Mouse (Mus musculus) Patski (cell line): ENCODE measurements around the gene Clic3. TPM values are rescaled to one million over a fixed set of nuclear protein-coding genes. Genes with fewer than 3 reads are reported as not detected.
A peak's percentile ranks its signal among the peaks of the same experiment; 100 is the strongest.

ENCODE experiments used
- ATAC-seq: fragments of 100-300 bp; one replicate; pipeline ENCODE4 v1.8.0; 2021
- CTCF ChIA-PET: fragments of 350-600 bp; sonication (Branson Sonifier 250); formaldehyde crosslinking; loops from one replicate; lab custom pipeline; 2022; ENCODE audit warnings: inconsistent platforms; lab: Charles Lee
- POLR2A ChIA-PET: fragments of 350-600 bp; sonication (Branson Sonifier 250); formaldehyde crosslinking; loops from one replicate; lab custom pipeline; 2022; ENCODE audit warnings: antibody characterized with exemption, inconsistent platforms; lab: Charles Lee
- DNase-seq: peaks from one replicate; pipeline ENCODE4 v3.0.0-alpha.2; 2011; ENCODE audit warnings: low read depth, low spot score
- H3K27me3 ChIP-seq: fragments of 371-371 bp; one replicate; pipeline ENCODE4 v1.5.1; 2021
- CTCF ChIP-seq: fragments of 100-300 bp; IDR thresholded peaks from one replicate; pipeline ENCODE4 v1.5.1; 2021
- in situ Hi-C: fragments of 300-500 bp; cut with MboI; formaldehyde crosslinking; loops from 3 replicates; pipeline ENCODE4 v1.11.1; 2018; ENCODE audit warnings: low pct_unique_long_range_greater_than_20kb, mixed read lengths
- polyA plus RNA-seq: library from polyadenylated mRNA; unstranded; gene quantifications from one replicate; pipeline ENCODE4 v1.2.3, GENCODE M21; 2021

Gene Clic3
- polyA plus RNA-seq, 1 experiment from 2014 or later = 1.0 TPM

DNA sequence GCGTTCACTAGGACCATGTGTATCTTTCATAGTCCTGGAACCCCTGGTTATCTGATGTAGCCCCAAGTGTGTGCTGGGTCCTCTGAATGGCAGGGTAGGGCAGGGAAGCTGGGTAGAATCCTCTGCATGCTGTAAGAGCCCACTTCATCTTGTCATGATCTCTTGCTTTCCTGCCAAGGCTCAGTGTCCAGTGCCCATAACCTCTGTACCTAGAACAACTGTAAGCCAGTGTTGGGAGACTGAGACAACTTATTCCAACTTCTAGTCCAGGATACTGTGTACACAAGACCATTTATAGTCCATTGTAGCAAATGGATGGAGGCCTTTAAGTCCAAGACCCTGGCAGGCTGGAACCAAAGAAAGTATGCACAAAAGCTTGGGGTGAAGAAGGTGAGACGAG is 8.6 kb downstream of the Clic3 start:
- in situ Hi-C loops = no loop called here
- TF ChIP-seq CTCF = no peak
- POLR2A ChIA-PET = no interaction called here

DNA sequence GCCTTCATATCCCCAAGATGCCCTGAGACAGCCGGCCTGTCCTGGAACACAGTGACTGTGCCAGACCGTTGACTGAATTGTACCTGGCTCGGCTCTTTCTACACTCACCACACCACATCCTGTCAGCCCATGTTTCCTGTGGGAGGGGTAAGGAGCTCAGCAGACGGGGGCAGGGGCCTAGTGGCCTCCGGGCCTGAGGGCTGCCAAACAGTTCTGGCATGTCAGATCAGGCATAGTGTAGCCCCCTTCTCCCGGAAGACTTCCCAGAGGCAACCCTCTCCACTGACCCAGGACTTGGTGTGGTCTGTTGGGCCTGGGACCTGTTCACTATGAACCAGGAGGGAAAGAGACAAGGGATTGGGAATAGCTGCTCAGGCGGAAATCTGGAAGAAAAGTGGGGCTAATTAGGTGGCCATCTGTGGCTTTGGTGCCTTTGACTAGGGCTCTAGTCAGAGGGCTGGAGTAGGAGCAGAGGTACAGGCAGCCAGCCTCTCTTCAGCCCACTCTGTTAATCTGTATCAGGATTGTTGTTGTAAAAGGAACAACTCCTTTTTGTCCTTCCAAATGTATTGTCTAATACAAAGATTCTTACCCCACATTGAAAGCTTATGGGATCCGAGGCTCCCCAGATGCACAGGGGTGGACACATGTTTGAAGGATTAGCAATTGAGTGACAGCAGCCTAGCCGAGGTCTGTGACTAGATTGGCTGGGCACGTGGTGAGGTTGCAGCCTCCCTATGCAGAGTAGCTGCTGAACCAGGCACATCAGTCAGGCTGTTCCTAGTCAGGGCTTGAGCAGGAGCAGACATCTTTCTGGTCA is 9.4 kb downstream of the Clic3 start:
- DNase-seq (no peak), ATAC-seq (no peak)
- in situ Hi-C loops = no loop called here
- ChIA-PET POLR2A (no interaction called here), CTCF (interaction anchor here (1.6 kb wide), 1 partner anchor 15 kb away, joined by 3 read pairs; no protein-coding TSS in a partner anchor)
- no peak for TF ChIP-seq CTCF
- no peaks in the 10 kb centered on the region for H3K27me3 ChIP-seq

More for the DNA sequence above, 8.6 kb downstream of the Clic3 start:
- ATAC-seq (no peak), DNase-seq (no peak)
- CTCF ChIA-PET = interaction anchor here (1.6 kb wide), 1 partner anchor 16 kb away, joined by 3 read pairs; no protein-coding TSS in a partner anchor
- H3K27me3 ChIP-seq = no peaks in the 10 kb centered on the region

DNA sequence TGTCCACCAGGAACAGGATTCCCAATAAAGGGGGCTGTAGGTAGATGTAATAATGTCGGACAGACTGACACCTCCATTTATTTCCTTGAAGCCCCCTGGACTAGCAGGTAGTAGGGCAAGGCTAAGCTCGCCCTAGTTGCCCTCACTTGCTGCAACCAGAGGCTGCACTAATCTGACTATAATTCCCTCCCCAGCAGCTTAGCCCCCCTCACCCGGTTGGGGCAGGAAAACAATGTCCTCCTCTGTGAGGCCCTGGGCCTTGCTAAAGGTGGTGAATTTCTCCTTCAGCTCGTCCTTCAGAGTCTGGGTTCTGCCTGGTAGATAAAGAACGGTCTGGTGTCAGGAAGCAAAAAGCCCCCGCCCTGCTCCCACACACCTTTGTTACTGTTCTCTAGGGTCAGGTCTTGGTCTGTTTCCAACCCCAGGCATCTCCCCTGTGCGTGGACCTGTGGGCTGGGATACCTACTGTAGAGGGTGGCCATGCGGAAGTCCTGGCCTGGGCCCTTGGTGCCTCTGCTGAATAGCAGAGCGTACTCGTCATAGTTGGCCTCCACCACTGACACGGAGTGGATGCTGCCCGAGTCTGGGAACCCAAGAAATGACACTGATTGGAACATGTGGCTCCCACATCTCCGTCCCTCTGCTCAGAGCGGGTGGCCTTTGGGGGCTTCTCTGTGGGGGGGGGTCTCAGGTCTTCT is 11.1 kb downstream of the Clic3 start:
- no peaks in the 10 kb centered on the region for H3K27me3 ChIP-seq
- TF ChIP-seq CTCF = no peak
- in situ Hi-C loops = no loop called here
- no peak for DNase-seq
- ATAC-seq = no peak
- ChIA-PET POLR2A (no interaction called here), CTCF (no interaction called here)

DNA sequence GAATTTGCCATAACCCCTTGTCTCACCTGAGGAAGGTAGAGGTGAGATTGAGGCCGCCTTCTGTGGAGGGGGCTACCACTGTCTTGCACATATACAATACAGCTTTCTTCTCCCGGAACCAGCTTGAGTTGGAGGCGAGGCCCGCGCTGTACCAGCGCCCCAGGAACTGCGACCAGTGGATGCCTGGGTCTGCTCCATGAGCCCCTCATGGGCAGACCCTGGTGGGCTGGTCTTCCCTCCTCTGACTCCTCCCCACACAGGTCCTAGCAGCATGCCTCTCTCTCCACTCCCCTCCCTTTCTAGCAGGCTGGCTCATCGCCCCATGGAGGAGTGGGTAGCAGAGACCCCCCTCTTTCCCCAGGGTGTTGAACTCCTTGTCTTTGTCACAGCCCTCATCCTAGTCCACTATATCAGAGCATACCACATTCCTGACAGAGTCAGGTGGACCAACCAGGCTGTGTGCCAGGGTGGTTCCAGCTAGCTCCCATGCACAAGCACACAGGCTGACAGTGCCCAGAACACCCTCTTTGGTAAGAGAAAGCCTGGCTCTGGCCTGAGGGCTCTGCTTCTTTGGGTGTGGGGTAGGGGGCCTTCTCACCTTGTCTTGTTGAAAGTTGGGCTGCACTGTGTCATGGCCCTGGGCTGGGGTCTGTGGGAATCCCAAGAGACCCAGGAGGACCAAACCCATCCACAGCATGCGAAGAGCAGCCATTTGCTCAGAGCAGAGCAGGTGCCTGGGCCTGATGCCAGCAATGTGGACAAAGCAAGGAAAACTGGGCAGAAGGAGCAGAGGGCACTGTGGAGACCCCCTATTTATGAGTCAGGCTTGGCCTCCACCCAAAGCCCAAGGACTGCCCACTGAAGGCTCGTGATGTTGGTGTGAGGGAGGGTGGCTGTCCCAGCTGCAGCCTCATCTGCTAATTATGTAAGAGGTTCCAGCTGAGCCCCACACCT is 12.6 kb downstream of the Clic3 start:
- DNase-seq (peak; percentile 62), ATAC-seq (peak; percentile 47)
- ChIA-PET POLR2A (no interaction called here), CTCF (interaction anchor here (0.7 kb wide), 1 partner anchor 12 kb away, joined by 3 read pairs; no protein-coding TSS in a partner anchor)
- in situ Hi-C loops = no loop called here
- H3K27me3 ChIP-seq = no peaks in the 10 kb centered on the region
- no peak for TF ChIP-seq CTCF

DNA sequence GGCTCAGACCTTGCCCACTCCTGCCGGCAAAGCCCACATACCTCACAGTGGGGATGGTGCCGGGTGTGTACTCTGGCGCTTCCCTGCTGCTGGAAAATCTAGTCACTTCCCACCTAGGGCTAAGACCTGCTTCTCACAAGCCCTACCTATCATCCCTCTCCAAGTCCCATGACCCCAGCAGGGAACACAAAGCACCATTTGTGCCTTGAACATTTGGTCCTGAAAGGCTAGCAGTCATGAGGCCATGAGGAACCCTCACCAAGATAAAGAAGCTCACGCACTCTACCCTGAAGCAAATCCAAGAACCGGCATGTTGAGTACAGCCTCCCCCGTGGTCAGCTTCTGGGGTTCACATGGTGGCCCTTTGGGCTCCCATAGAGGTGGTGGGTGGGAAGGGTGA is 13.3 kb downstream of the Clic3 start, which contains the start of gene Ptgds:
Gene Ptgds, minus strand, starts transcription at position 78 of the 400 bp plus-strand sequence.
- POLR2A ChIA-PET = no interaction called here
- in situ Hi-C loops = no loop called here
- no peak for ATAC-seq

DNA sequence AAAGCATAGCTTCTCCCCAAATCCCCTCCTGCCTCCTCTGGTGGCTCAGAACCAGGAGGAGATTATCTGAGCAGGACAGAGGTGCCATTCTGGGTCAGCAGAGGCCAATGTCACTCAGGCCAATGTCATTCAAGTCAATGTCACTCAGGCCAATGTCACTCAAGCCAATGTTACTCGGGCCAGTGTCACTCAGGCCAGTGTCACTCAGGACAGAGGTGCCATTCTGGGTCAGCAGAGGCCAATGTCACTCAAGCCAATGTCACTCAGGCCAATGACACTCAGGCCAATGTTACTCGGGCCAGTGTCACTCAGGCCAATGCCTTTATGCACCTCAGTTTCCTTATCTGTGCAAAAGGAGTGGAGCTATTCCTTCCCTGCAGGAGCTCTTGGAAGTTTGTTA is 15.9 kb downstream of the Clic3 start:
- POLR2A ChIA-PET = no interaction called here
- no peak for DNase-seq
- in situ Hi-C loops = no loop called here
- CTCF ChIA-PET = interaction anchor here (1.0 kb wide), 1 partner anchor 11 kb away, joined by 3 read pairs; no protein-coding TSS in a partner anchor
- no peak for TF ChIP-seq CTCF
- no peak for ATAC-seq
- no peaks in the 10 kb centered on the region for H3K27me3 ChIP-seq

More for the DNA sequence above, 13.3 kb downstream of the Clic3 start, which contains the start of gene Ptgds:
- TF ChIP-seq CTCF = no peak
- CTCF ChIA-PET = interaction anchor here (0.7 kb wide), 1 partner anchor 11 kb away, joined by 3 read pairs; no protein-coding TSS in a partner anchor
- no peak for DNase-seq
- no peaks in the 10 kb centered on the region for H3K27me3 ChIP-seq

DNA sequence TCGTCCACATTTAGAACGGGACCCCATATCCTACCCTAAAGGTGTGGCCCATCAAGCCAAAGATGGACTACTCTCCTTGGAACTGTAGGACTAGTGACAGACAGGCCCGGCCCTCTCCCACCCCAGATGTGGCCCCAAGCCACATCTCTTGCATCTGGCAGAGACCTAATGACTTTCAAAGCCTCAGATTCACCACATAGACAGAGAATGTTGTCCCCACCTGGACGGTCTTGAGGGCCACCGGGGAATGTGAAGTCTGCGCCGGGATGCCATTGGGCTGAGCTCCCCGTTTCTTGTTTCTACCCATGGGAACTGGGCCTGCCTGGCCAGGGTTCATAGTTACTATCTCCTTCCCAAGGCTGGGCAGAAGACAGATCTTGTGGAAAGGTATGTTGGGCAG is 20.9 kb downstream of the Clic3 start:
- TF ChIP-seq CTCF = no peak
- no peak for DNase-seq
- no peaks in the 10 kb centered on the region for H3K27me3 ChIP-seq
- in situ Hi-C loops = no loop called here
- CTCF ChIA-PET = interaction anchor here (1.0 to 1.6 kb wide), 3 partner anchors 19 to 55 kb away, joined by 3 to 6 read pairs (median 3); no protein-coding TSS in a partner anchor
- ATAC-seq = no peak
- POLR2A ChIA-PET = no interaction called here

DNA sequence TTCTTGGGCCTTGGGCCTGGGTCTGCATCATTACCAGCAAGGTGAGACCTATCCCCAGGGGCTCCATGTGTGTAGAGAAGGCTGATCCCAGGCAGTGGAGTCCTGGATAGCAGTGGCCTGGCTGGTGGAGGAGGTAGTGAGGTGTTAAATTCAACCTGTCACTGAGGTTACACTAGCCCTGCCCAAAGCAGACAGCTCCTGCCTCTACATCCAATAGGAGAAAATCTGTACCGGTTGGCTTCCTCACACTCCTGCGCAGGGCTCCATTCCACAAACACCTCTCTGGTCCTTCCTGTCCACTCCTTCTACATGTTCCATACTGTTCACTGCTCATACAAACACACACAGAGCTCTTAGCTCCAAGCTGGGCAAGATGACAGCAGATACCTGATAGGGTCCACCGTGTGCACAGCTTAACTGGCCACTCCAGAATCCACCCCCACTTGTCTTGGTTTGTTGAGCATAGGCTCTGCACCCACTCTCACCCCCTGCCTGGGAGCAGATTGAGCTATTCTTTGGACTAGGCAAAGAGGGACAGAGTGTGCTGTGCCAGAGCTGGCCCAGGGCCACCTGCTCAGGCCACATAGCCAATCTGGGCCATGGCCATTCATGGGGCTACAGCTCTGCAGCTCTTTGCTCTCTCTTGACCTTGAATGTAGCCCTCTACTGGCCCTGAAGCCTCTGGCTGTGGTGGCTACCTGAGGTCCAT is 21.5 kb downstream of the Clic3 start:
- no peak for TF ChIP-seq CTCF
- DNase-seq (no peak), ATAC-seq (no peak)
- in situ Hi-C loops = no loop called here
- ChIA-PET POLR2A (interaction anchor here (0.5 kb wide), 1 partner anchor 57 kb away, joined by 7 read pairs; no protein-coding TSS in a partner anchor), CTCF (interaction anchor here (1.1 to 6.3 kb wide), 4 partner anchors 15 to 250 kb away, joined by 3 to 36 read pairs (median 5); partner anchors contain the start of genes Fut7 and Lcn12)
- H3K27me3 ChIP-seq = no peaks in the 10 kb centered on the region
